Mouse (Mus musculus) lung, adult 10 weeks (tissue): Measurements from ENCODE around the gene Leng9. TPM values are rescaled to one million over a fixed set of nuclear protein-coding genes. Genes with fewer than 3 reads are reported as not detected.

Source experiments
- polyA plus RNA-seq: library from polyadenylated mRNA; stranded (reverse); fragments of 350-450 nt; fragmentation: Illumina TruSeq; extraction: RNeasy Lipid Tissue Mini Kit (QIAGEN cat#74804); gene quantifications from one replicate; pipeline ENCODE4 v1.2.3, GENCODE M21; 2014; ENCODE audit warnings: low read depth, low replicate concordance; ENCODE audit not compliant: insufficient read depth

Leng9 gene
- 4.4 TPM for polyA plus RNA-seq

DNA sequence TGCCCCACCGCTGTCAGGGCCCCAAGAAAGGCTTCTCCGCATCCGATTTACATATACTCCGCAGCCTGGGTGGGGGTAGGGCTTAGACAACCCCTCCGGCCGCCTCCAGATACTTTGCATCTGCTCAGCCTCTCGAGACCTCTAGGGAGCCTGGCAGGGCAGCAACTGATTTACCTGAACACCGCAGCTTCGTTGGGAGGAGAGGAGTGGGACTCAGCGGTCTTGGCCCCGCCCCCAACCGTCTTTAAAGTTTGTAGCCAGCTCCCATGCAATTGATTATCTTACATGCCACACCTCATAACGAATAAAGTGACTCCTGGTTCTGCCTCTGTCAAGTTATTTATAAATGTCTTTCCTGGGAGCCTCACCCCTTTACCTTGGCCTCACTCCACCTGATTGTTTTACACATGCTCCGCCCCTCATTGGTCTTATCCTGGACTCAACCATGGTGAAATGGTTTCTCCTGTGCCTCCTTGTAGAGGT lies at the start of gene Leng9:
TSS of gene Leng9 (minus strand) at position 316 of the 483 bp plus-strand sequence.

DNA sequence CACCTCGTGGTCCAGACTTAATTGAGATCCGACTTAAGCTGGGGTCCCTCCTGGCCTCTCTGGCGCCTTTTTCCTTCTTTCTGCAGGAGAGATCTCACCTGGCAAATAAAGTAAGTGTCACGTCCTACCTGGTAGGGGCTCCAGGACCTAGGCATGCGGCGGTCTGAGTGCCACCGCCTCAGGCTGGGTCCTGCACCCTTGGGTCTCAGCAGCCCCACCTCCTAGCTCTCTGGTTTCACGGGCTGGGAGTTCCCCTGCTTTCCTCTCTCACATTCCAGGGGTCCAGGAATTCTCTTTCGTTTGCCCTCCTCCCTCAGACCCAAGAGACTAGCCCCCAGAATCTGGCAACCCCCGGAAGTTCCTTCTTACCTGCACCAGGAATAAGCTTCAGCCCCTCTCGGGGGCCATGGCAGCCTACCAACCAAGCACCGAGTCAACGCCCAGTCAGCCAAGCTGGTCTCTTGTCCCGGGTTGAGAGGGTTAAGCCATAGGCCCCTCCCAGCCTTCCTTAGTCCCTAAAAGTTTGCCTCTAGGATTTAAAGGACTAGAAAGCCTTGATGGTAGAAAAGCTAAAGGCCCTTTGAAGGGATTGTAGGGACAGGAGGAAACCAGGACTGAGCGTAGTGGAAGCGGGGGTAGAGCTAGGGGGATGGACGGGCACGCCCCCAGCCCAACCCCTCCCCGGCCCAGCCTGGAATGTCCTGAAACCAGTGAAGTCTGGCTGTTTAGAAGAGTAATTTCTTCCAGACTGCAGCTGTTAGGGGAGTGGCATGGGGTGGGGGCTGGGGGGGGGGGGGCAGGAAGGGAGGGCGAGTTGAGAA lies 14.1 kb upstream of the Leng9 start, which contains the start of gene Cdc42ep5:
TSS of gene Cdc42ep5 (minus strand) at position 771 of the 821 bp plus-strand sequence.

DNA sequence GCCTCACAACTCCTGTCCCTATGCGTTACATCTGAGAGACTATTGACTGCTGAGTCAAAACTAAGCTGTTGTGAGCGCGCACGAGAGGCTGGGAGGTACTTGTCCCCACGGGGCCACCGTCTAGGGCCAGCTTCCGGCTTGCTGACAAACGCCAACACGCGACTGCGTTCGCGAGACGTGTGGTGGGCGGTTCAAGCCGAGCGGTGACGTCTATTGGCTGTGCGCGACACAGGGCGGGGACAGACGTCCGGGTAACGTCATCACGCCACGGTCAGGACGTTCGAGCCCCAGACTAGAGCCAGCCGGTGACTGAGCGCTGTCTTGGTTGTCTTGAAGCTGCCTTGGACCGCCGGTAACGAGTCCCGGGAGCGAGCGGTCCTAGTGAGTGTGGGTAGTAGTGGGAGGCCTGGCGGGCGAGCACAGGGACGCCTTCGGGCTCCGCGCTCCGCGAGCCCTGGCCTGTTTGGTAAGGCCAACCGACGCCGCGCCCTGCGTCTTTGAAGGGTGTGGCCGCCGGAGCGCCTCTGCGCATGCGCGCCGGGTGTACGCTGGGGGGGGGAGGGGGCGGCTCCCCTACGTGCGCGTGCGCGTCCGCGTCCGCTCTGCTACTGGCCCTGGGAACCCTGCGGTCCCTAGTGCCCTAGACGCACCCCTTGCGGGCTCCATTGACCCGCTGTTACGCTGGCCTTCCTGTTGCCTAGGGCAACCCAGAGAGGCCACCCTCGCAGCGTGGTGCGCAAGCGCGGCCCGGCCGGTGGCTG lies 13.2 kb downstream of the Leng9 start, which contains the start of gene Leng8:
TSS of gene Leng8 (plus strand) at position 269 of the 761 bp plus-strand sequence.

DNA sequence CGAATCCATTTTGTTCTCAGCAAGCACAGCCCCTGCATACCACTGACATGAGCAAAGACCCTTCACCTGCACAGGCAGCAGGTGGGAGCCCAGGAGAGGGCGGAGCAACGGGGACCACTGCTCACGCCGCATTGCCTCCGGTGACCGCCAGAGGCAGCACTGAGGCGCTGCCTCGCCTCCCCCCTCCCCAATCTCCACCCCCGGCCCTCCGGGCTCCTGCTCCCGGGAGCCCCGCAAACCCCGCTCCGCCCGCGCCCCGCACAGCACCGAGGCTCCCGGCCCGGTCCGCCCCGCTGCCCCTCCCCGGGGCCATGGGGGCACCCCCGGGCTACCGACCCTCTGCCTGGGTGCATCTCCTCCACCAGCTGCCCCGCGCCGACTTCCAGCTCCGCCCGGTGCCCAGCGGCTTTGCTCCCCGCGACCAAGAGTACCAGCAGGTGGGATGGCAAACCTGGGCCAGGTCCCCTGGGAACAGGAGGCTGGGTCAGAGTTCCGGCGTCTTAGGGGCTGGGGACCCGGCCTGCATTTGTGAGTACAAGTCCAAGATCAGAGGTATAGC lies 30.8 kb downstream of the Leng9 start, which contains the start of gene Ttyh1:
TSS of gene Ttyh1 (plus strand) at position 65 of the 559 bp plus-strand sequence.

Other genes starting within 250 kb of the Leng9 start
- 1.8 TPM for gene Lilra6, start 234.9 kb downstream of the Leng9 start, polyA plus RNA-seq
- gene Lair1, start 87.2 kb downstream of the Leng9 start, polyA plus RNA-seq = 7.5 TPM
- 0.35 TPM for gene Ttyh1, start 31.0 kb downstream of the Leng9 start, polyA plus RNA-seq
- 31.4 TPM for gene Leng8, start 13.3 kb downstream of the Leng9 start, polyA plus RNA-seq
- 15.0 TPM for gene Cdc42ep5, start 14.5 kb upstream of the Leng9 start, polyA plus RNA-seq
- gene Lilra5, start 87.4 kb upstream of the Leng9 start, polyA plus RNA-seq = 5.9 TPM
- 4.6 TPM for gene Ncr1, start 187.3 kb upstream of the Leng9 start, polyA plus RNA-seq
- 0.15 TPM for gene Gp6, start 247.4 kb upstream of the Leng9 start, polyA plus RNA-seq